Mouse (Mus musculus) midbrain, embryonic 16.5 days (tissue): ENCODE data around the gene Zc3h7b. TPM values are rescaled to one million over a fixed set of nuclear protein-coding genes. Genes with fewer than 3 reads are reported as not detected.

ENCODE experiments used
- ATAC-seq: fragments of 200-750 bp; cut with Nextera tagmentation; 2 replicates; pipeline ENCODE4 v1.8.0; 2017; ENCODE audit warnings: moderate TSS enrichment
- H3K27ac ChIP-seq: fragments of 300-500 bp; sonication (generic); 2 replicates; pipeline ENCODE4 v1.5.1; 2014; ENCODE audit warnings: mild to moderate bottlenecking, low read length, mixed read lengths
- H3K27me3 ChIP-seq: fragments of 300-500 bp; sonication (generic); 2 replicates; pipeline ENCODE4 v1.6.1; 2014; ENCODE audit warnings: low read depth, low read length, mixed read lengths; ENCODE audit not compliant: control insufficient read depth, insufficient read depth
- H3K36me3 ChIP-seq: fragments of 300-500 bp; sonication (generic); 2 replicates; pipeline ENCODE4 v1.6.1; 2014; ENCODE audit warnings: mild to moderate bottlenecking, low read length, moderate library complexity, mixed read lengths; ENCODE audit not compliant: control insufficient read depth, insufficient read depth
- H3K4me1 ChIP-seq: fragments of 300-500 bp; sonication (generic); 2 replicates; pipeline ENCODE4 v1.6.1; 2014; ENCODE audit warnings: mild to moderate bottlenecking, low read length, mixed read lengths; ENCODE audit not compliant: control insufficient read depth, insufficient read depth
- H3K4me2 ChIP-seq: fragments of 300-500 bp; sonication (generic); 2 replicates; pipeline ENCODE4 v1.6.1; 2014; ENCODE audit warnings: mild to moderate bottlenecking, low read length, mixed read lengths
- H3K4me3 ChIP-seq: fragments of 300-500 bp; sonication (generic); 2 replicates; pipeline ENCODE4 v1.5.1; 2014; ENCODE audit warnings: low read depth, mild to moderate bottlenecking, low read length, moderate library complexity, mixed read lengths
- H3K9ac ChIP-seq: fragments of 300-500 bp; sonication (generic); 2 replicates; pipeline ENCODE4 v1.6.1; 2014; ENCODE audit warnings: low read depth, low read length, mixed read lengths
- H3K9me3 ChIP-seq: fragments of 300-500 bp; sonication (generic); replicated peaks from 2 replicates; pipeline ENCODE4 v1.6.1; 2014; ENCODE audit warnings: mild to moderate bottlenecking, low read length, mixed read lengths; ENCODE audit not compliant: control insufficient read depth, poor library complexity, severe bottlenecking
- whole genome bisulfite sequencing: fragments of 180-500 bp; shearing (Covaris S2); extraction: QIAGEN DNeasy Blood & Tissue Kit; methylation state at CpG from one replicate; pipeline ENCODE4 v1.1.7; 2014; 5-methylcytosine and 5-hydroxymethylcytosine counted together
- polyA plus RNA-seq: library from polyadenylated mRNA; unstranded; fragments of >200 nt; fragmentation: Nextera tagmentation; extraction: Ambion mirVana; gene quantifications from 2 replicates; pipeline ENCODE4 v1.2.1, GENCODE M21; 2015

The Zc3h7b gene
- polyA plus RNA-seq, 1 experiment from 2014 or later, result 54.2 TPM

DNA sequence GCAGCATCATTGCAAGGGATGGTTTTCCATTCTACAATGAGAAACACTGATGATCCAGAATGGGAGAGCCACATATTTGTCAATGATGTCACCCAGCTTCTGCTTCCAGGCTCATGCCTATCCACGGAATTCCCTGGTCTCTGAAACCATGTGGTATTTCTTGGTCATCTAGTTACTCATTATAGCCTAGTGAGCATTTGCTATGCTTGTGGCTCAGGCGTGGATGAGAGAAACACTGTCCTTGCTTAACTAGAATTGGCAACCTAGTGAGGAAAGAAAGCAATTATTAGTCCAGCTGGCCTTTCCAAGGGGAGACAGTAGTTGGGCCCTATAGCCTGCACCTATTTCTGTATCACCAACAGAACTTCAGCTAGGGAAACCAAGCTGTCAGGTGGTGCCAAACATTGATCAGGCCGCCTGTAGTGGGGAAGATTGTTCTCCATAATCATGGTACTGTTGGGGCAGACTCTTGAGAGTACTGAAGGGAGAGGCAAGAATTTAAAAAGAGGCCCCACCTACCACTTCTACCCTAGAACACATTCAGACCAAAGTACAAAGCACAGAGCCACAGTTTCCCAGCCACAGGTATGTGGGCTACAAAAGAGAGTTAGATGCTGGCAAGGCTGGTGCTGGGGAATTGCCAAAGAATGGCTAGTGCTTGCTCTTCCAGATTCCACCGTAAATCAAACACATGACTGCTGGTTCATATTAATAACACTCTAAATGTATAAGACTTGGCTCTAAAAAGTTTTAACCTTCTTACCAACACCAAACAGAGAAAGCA is 62.0 kb downstream of the Zc3h7b start:
- no peaks in the 10 kb centered on the region for H3K9me3 ChIP-seq
- no peak overlapping the region for H3K4me3 ChIP-seq
- H3K27ac ChIP-seq, result no peak overlapping the region
- no peaks in the 10 kb centered on the region for H3K27me3 ChIP-seq
- no peak for ATAC-seq
- H3K4me1 ChIP-seq, result peaks cover 20% of the 10 kb centered on the region
- 85% methylated on average over 4 of the region's 4 CpGs for WGBS
- no peak overlapping the region for H3K4me2 ChIP-seq
- no peak overlapping the region for H3K9ac ChIP-seq
- no peaks in the 10 kb centered on the region for H3K36me3 ChIP-seq

GRCm38 (mm10) chr15:81808799-81809198 is 63.9 kb downstream of the Zc3h7b start:
- H3K36me3 ChIP-seq, result no peaks in the 10 kb centered on the region
- H3K4me1 ChIP-seq, result peaks cover 24% of the 10 kb centered on the region
- ATAC-seq, result no peak
- WGBS, result 79% methylated on average over 2 of the region's 2 CpGs
- H3K4me3 ChIP-seq, result no peak overlapping the region
- no peak overlapping the region for H3K9ac ChIP-seq
- no peaks in the 10 kb centered on the region for H3K9me3 ChIP-seq
- H3K27me3 ChIP-seq, result no peaks in the 10 kb centered on the region
- H3K4me2 ChIP-seq, result no peak overlapping the region
- no peak overlapping the region for H3K27ac ChIP-seq

GRCm38 (mm10) chr15:81809550-81809949 is 64.7 kb downstream of the Zc3h7b start:
- Histone ChIP-seq H3K9me3 (no peaks in the 10 kb centered on the region), H3K4me1 (peaks cover 27% of the 10 kb centered on the region), H3K4me2 (peak overlapping the region; percentile 82), H3K36me3 (no peaks in the 10 kb centered on the region), H3K4me3 (no peak overlapping the region), H3K27me3 (no peaks in the 10 kb centered on the region), H3K27ac (peak overlapping the region; percentile 83), H3K9ac (no peak overlapping the region)
- no peak for ATAC-seq
- 65% methylated on average over 1 of the region's 1 CpGs for WGBS

GRCm38 (mm10) chr15:81810150-81810549 is 65.3 kb downstream of the Zc3h7b start:
- Histone ChIP-seq H3K9me3 (no peaks in the 10 kb centered on the region), H3K27me3 (no peaks in the 10 kb centered on the region), H3K4me1 (peaks cover 27% of the 10 kb centered on the region), H3K4me2 (peak overlapping the region; percentile 82), H3K27ac (peak overlapping the region; percentile 83), H3K36me3 (0 out of 2 replicates have a peak, but pooled peaks cover under 1% of the 10 kb centered on the region), H3K4me3 (peak overlapping the region; percentile 49), H3K9ac (peak overlapping the region; percentile 66)
- WGBS, result 1% methylated on average over 10 of the region's 10 CpGs
- ATAC-seq, result peak; percentile 7; the same call in 1 of the 2 replicates

DNA sequence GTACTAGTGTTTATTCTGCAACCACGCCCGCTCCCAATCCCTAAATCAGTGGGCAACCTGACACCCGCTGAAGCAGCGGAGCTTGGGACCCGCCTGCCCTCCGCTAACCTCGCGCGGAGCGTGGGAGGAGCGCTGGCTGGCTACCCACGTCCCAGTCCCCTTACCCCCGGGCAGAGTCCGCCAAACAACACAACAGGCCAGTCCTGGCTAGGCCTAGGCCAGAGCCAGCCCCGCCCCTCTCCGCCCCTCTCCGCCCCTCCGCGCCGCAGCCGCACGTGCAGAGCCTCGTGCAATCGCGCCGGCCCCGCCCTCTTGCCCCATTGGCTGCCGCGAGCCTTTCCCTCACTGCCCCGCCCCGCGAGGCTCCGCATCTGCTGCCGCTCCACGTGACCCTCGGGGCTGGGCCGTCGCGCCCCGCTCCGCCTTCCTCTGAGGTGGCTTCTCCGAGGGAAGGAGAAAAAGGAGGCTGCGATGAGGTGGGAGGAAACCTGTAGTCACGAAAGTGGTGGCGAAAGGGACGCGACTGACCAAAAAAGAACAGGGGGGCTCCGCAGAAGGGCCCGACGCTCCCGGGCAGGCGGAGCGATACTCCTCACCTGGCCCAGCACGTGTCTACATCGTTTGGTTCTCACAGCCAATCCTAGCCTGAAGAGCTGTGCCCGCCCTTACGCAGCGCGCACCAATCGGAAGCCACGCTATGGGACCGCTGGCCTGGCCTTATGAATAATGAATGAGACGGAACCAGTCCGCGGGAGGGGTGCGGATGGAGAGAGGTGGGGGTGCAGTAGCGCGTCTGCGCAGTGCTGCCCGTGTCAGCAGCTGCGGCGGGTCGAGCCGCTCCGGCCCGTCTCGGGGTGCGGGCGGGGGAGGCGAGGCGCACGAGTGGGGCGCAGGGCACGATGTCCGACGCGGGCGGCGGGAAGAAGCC is 66.1 kb downstream of the Zc3h7b start:
- peak; percentile 99 for ATAC-seq
- H3K4me3 ChIP-seq, result peak overlapping the region; percentile 49

GRCm38 (mm10) chr15:81811599-81811996 is 66.7 kb downstream of the Zc3h7b start:
- ATAC-seq, result peak; percentile 11
- H3K4me1 ChIP-seq, result peaks cover 27% of the 10 kb centered on the region
- peak overlapping the region; percentile 49 for H3K4me3 ChIP-seq
- H3K4me2 ChIP-seq, result peak overlapping the region; percentile 79
- H3K9me3 ChIP-seq, result no peaks in the 10 kb centered on the region
- H3K27me3 ChIP-seq, result no peaks in the 10 kb centered on the region
- 0% methylated on average over 13 of the region's 26 CpGs for WGBS
- H3K9ac ChIP-seq, result peak overlapping the region; percentile 65
- H3K36me3 ChIP-seq, result peaks cover 11% of the 10 kb centered on the region
- H3K27ac ChIP-seq, result peak overlapping the region; percentile 60

More for the DNA sequence above, 66.1 kb downstream of the Zc3h7b start:
- Histone ChIP-seq H3K9ac (peak overlapping the region; percentile 66), H3K27ac (peak overlapping the region; percentile 83), H3K4me1 (peaks cover 27% of the 10 kb centered on the region), H3K36me3 (peaks cover 8% of the 10 kb centered on the region; the same call in 1 of the 2 replicates), H3K27me3 (no peaks in the 10 kb centered on the region), H3K4me2 (peak overlapping the region; percentile 82), H3K9me3 (no peaks in the 10 kb centered on the region)
- under 1% methylated on average over 77 of the region's 89 CpGs for WGBS

- no peak for ATAC-seq
- H3K27ac ChIP-seq, result no peak overlapping the region
Observed at GRCm38 (mm10) chr15:81812287-81812686, 67.4 kb downstream of the Zc3h7b start.

GRCm38 (mm10) chr15:81812696-81813631 is 68.1 kb downstream of the Zc3h7b start:
- peak overlapping the region; percentile 65 for H3K9ac ChIP-seq
- ATAC-seq, result no peak

More at GRCm38 (mm10) chr15:81812287-81812686, 67.4 kb downstream of the Zc3h7b start:
- H3K9ac ChIP-seq, result peak overlapping the region; percentile 65
- peak overlapping the region; percentile 79 for H3K4me2 ChIP-seq
- WGBS, result 36% methylated on average over 3 of the region's 3 CpGs
- H3K4me3 ChIP-seq, result peak overlapping the region; percentile 49
- peaks cover 13% of the 10 kb centered on the region for H3K36me3 ChIP-seq
- no peaks in the 10 kb centered on the region for H3K27me3 ChIP-seq
- H3K4me1 ChIP-seq, result peaks cover 27% of the 10 kb centered on the region
- no peaks in the 10 kb centered on the region for H3K9me3 ChIP-seq

More at GRCm38 (mm10) chr15:81812696-81813631, 68.1 kb downstream of the Zc3h7b start:
- Histone ChIP-seq H3K4me1 (peaks cover 27% of the 10 kb centered on the region), H3K27ac (no peak overlapping the region), H3K27me3 (no peaks in the 10 kb centered on the region), H3K4me3 (no peak overlapping the region; the same call in 1 of the 2 replicates), H3K4me2 (peak overlapping the region; percentile 79), H3K36me3 (peaks cover 19% of the 10 kb centered on the region), H3K9me3 (no peaks in the 10 kb centered on the region)
- 76% methylated on average over 7 of the region's 7 CpGs for WGBS
